Mouse (Mus musculus) midbrain, embryonic 13.5 days (tissue): ENCODE results near the gene Olfr117. TPM values are rescaled to one million over a fixed set of nuclear protein-coding genes. Genes with fewer than 3 reads are reported as not detected.
"Not testable (repeated sequence)": the region's sequence is repeated elsewhere in the genome, so short reads cannot be mapped to it uniquely, and the experiment has no call there.

ENCODE experiments used
- ATAC-seq: fragments of 200-750 bp; cut with Nextera tagmentation; 2 replicates; pipeline ENCODE4 v1.8.0; 2017; ENCODE audit warnings: mild to moderate bottlenecking, moderate TSS enrichment, moderate library complexity
- H3K27ac ChIP-seq: fragments of 300-500 bp; sonication (generic); 2 replicates; pipeline ENCODE4 v1.5.1; 2015; ENCODE audit warnings: inconsistent platforms, mild to moderate bottlenecking, moderate library complexity
- H3K27me3 ChIP-seq: fragments of 300-500 bp; sonication (generic); 2 replicates; pipeline ENCODE4 v1.6.1; 2015; ENCODE audit warnings: mild to moderate bottlenecking, inconsistent platforms
- H3K36me3 ChIP-seq: fragments of 300-500 bp; sonication (generic); 2 replicates; pipeline ENCODE4 v1.6.1; 2015; ENCODE audit warnings: mild to moderate bottlenecking, inconsistent platforms
- H3K4me1 ChIP-seq: fragments of 300-500 bp; sonication (generic); replicated peaks from 2 replicates; pipeline ENCODE4 v1.6.1; 2015; ENCODE audit warnings: inconsistent platforms
- H3K4me2 ChIP-seq: fragments of 300-500 bp; sonication (generic); replicated peaks from 2 replicates; pipeline ENCODE4 v1.6.1; 2015; ENCODE audit warnings: moderate library complexity, mild to moderate bottlenecking, inconsistent platforms
- H3K4me3 ChIP-seq: fragments of 300-500 bp; sonication (generic); replicated peaks from 2 replicates; pipeline ENCODE4 v1.5.1; 2015; ENCODE audit warnings: mild to moderate bottlenecking, inconsistent platforms
- H3K9ac ChIP-seq: fragments of 300-500 bp; sonication (generic); replicated peaks from 2 replicates; pipeline ENCODE4 v1.6.1; 2015; ENCODE audit warnings: mild to moderate bottlenecking, inconsistent platforms
- H3K9me3 ChIP-seq: fragments of 300-500 bp; sonication (generic); 2 replicates; pipeline ENCODE4 v1.6.1; 2016; ENCODE audit warnings: mild to moderate bottlenecking, inconsistent platforms
- WGBS: fragments of 180-500 bp; shearing (Covaris S2); methylation state at CpG from one replicate; pipeline ENCODE4 v1.1.7; 2015; 5-methylcytosine and 5-hydroxymethylcytosine counted together
- polyA plus RNA-seq: library from polyadenylated mRNA; unstranded; fragments of >200 nt; fragmentation: Nextera tagmentation; extraction: Ambion mirVana; gene quantifications from 2 replicates; pipeline ENCODE4 v1.2.1, GENCODE M21; 2015

The Olfr117 gene
- polyA plus RNA-seq, result not detected in 2 replicates

DNA sequence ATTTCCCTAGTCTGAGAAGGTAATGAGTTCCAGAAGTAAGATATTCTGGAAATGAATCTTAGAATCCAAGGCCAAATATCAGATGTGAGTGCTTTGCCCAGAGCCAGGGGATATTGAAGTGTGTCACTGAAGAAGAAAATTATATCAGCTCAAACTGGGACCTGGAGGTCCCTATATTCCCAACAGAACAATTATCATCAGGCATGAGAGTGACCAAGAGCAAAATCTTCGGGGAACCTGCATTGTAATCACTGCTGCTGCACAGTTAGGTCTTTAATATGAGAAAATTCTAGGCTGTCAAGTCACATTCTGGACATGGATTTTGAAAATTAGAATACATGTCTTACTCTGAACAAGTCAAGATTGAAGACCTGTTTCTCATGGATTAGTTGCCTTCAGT lies at the start of gene Olfr117:
Gene Olfr117, minus strand, starts transcription at position 101 of the 400 bp plus-strand sequence.
- WGBS, result 62% methylated on average over 1 of the region's 1 CpGs
- no peak for ATAC-seq

DNA sequence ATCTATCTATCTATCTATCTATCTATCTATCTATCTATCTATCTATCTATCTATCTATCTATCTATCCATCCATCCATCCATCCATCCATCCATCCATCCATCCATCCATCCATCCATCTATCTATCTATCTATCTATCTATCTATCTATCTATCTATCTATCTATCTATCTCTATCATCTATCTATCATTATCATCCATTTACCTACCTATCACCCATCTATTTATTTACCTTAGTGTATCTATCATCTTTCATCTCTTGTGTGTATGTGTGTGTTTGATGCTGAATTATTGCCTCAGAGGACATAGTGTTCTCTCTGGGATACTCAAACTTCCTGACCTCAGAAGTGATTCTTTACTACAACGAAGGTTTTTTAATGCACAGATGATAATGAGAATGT lies 32.7 kb upstream of the Olfr117 start, which contains the start of gene Olfr119:
Gene Olfr119, plus strand, starts transcription at position 301 of the 400 bp plus-strand sequence.
- not testable (repeated sequence) for ATAC-seq, H3K9ac ChIP-seq, H3K4me3 ChIP-seq, H3K4me1 ChIP-seq, H3K9me3 ChIP-seq, H3K27ac ChIP-seq, H3K36me3 ChIP-seq, H3K27me3 ChIP-seq, H3K4me2 ChIP-seq
- WGBS, result 64% methylated on average over 1 of the region's 1 CpGs

More for the DNA sequence above, at the start of gene Olfr117:
- no peaks in the 10 kb centered on the region for H3K27me3 ChIP-seq
- H3K9me3 ChIP-seq, result no peaks in the 10 kb centered on the region
- no peak within 1 kb of the TSS for H3K4me2 ChIP-seq
- no peak within 1 kb of the TSS for H3K9ac ChIP-seq
- H3K4me1 ChIP-seq, result no peaks in the 10 kb centered on the region
- no peak within 1 kb of the TSS for H3K4me3 ChIP-seq
- H3K36me3 ChIP-seq, result no peaks in the 10 kb centered on the region
- no peak within 1 kb of the TSS for H3K27ac ChIP-seq

DNA sequence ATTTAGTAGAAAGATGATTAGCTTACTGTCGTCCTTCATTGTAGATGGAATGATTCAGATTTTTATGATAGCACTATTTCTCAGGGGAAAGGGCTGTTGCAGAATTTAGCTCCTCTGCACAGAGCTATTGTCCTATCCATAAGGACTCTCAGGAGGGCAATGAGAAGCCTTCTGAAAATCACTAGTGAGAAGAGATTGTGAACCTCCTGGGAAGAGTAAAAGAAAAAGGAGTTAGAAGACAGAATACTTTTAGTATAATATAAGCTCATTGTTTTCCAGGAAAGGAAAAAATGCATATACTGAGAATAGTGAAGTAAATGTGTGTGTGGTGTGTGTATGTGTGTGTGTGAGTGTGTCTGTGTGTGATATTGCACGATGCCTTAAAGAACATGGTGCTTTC lies 3.1 kb upstream of the Olfr117 start, which contains the start of gene Olfr118:
Gene Olfr118, plus strand, starts transcription at position 301 of the 400 bp plus-strand sequence.
- no peaks in the 10 kb centered on the region for H3K27me3 ChIP-seq
- no peaks in the 10 kb centered on the region for H3K4me1 ChIP-seq
- H3K4me3 ChIP-seq, result no peak within 1 kb of the TSS
- no peak within 1 kb of the TSS for H3K4me2 ChIP-seq
- ATAC-seq, result no peak
- H3K36me3 ChIP-seq, result no peaks in the 10 kb centered on the region
- 71% methylated on average over 2 of the region's 2 CpGs for WGBS
- no peak within 1 kb of the TSS for H3K9ac ChIP-seq
- no peak within 1 kb of the TSS for H3K27ac ChIP-seq
- H3K9me3 ChIP-seq, result no peaks in the 10 kb centered on the region

DNA sequence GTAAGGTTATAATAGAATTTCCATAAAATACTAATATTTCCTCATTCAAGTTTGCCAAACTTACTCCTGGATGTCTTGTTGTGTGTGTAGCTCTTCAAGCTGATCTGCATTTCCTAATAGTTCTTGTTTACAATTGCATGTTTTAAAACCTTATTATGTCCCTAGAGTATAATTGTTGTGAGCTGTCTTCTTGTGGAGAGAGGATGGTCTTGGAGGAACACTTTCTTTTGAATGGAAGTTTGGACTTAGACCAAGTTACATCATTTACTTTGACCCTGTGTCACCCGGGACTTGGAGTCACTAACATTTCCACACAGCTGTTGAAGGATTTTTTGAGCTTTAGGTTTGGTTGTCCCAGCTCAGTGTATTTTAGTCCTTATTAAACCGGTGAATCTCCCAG lies 36.6 kb downstream of the Olfr117 start, which contains the start of the genes Olfr115 and Olfr116:
Gene Olfr115, minus strand, starts transcription at position 101 of the 400 bp plus-strand sequence.
Gene Olfr116, minus strand, starts transcription at position 191 of the 400 bp plus-strand sequence.
- Histone ChIP-seq H3K4me1 (no peaks in the 10 kb centered on the region), H3K9me3 (0 out of 2 replicates have a peak, but pooled peaks cover 8% of the 10 kb centered on the region), H3K27ac (no peak within 1 kb of the TSS), H3K4me3 (no peak within 1 kb of the TSS), H3K36me3 (no peaks in the 10 kb centered on the region), H3K9ac (no peak within 1 kb of the TSS), H3K27me3 (no peaks in the 10 kb centered on the region), H3K4me2 (no peak within 1 kb of the TSS)
- ATAC-seq, result no peak
- 90% methylated on average over 2 of the region's 2 CpGs for WGBS

Other genes starting within 250 kb of the Olfr117 start
- gene Olfr108, start 218.3 kb downstream of the Olfr117 start, polyA plus RNA-seq, result not detected in 2 replicates
- gene Olfr109, start 204.9 kb downstream of the Olfr117 start, polyA plus RNA-seq, result not detected in 2 replicates
- gene H2-M2, start 180.2 kb downstream of the Olfr117 start, polyA plus RNA-seq, result not detected in 2 replicates
- not detected in 2 replicates for gene Olfr110, start 171.3 kb downstream of the Olfr117 start, polyA plus RNA-seq
- gene Olfr111, start 155.8 kb downstream of the Olfr117 start, polyA plus RNA-seq, result not detected in 2 replicates
- gene Olfr112, start 94.3 kb downstream of the Olfr117 start, polyA plus RNA-seq, result not detected in 2 replicates
- not detected in 2 replicates for gene Olfr113, start 86.1 kb downstream of the Olfr117 start, polyA plus RNA-seq
- not detected in 2 replicates for gene Olfr114, start 71.0 kb downstream of the Olfr117 start, polyA plus RNA-seq
- gene Olfr115, start 36.7 kb downstream of the Olfr117 start, polyA plus RNA-seq, result not detected in 2 replicates
- not detected in 2 replicates for gene Olfr116, start 36.6 kb downstream of the Olfr117 start, polyA plus RNA-seq
- not detected in 2 replicates for gene Olfr118, start 3.2 kb upstream of the Olfr117 start, polyA plus RNA-seq
- not detected in 2 replicates for gene Olfr119, start 32.8 kb upstream of the Olfr117 start, polyA plus RNA-seq
- gene Olfr120, start 58.0 kb upstream of the Olfr117 start, polyA plus RNA-seq, result not detected in 2 replicates
- gene Olfr121, start 85.1 kb upstream of the Olfr117 start, polyA plus RNA-seq, result not detected in 2 replicates
- gene Olfr122, start 104.8 kb upstream of the Olfr117 start, polyA plus RNA-seq, result not detected in 2 replicates
- not detected in 2 replicates for gene Olfr123, start 129.7 kb upstream of the Olfr117 start, polyA plus RNA-seq
- not detected in 2 replicates for gene Olfr124, start 136.1 kb upstream of the Olfr117 start, polyA plus RNA-seq
- not detected in 2 replicates for gene Olfr125, start 169.2 kb upstream of the Olfr117 start, polyA plus RNA-seq
- gene Olfr126, start 183.7 kb upstream of the Olfr117 start, polyA plus RNA-seq, result not detected in 2 replicates
- gene Olfr127, start 236.7 kb upstream of the Olfr117 start, polyA plus RNA-seq, result not detected in 2 replicates